In genomic region chr1:179385691-179386090, GRCm38 (mm10) we compare ENCODE assay signal across 15 mouse cellular contexts.
"Had no signal": no experiment of that assay in that cellular context is flagged by ENCODE, and none has a peak within 500 bp of the region (broad histone marks: within the 10 kb centered on the region; RNA-seq: fewer than 3 reads in every experiment).

No protein-coding gene starts in this region.

- ATAC-seq: hindbrain, postnatal 0 days; liver, embryonic 12.5 days had no signal

- DNase-seq: gastrocnemius, postnatal 14 days; gastrocnemius, postnatal 36 days; heart, adult 2 months; heart, postnatal 14 days; heart, postnatal 36 days; kidney, adult 11 months; kidney, adult 2 months; kidney, adult 9 months; kidney, postnatal 14 days; kidney, postnatal 36 days; layer of hippocampus, adult 9-11 months; layer of hippocampus, postnatal 36 days; left cerebral cortex, postnatal 4 days had no signal
